Mouse (Mus musculus): ENCODE measurements around the gene Fam114a1. TPM values are rescaled to one million over a fixed set of nuclear protein-coding genes. Genes with fewer than 3 reads are reported as not detected.

Fam114a1 gene
- total RNA-seq, 2 experiments from 2014 or later = 23.9 to 25.0 TPM

GRCm38 (mm10) chr5:65051513-65051912 lies 81.6 kb downstream of the Fam114a1 start:
- no peak for DNase-seq

GRCm38 (mm10) chr5:65057596-65057995 lies 87.7 kb downstream of the Fam114a1 start:
- no peak for DNase-seq

GRCm38 (mm10) chr5:65059806-65060205 lies 89.9 kb downstream of the Fam114a1 start:
- no peak for DNase-seq

- no peak for DNase-seq
Measured at GRCm38 (mm10) chr5:65062236-65062635, 92.4 kb downstream of the Fam114a1 start.

GRCm38 (mm10) chr5:65063266-65063665 lies 93.4 kb downstream of the Fam114a1 start:
- no peak for DNase-seq

- no peak for DNase-seq
Measured at GRCm38 (mm10) chr5:65068166-65068565, 98.3 kb downstream of the Fam114a1 start.

- no peak for DNase-seq
Measured at GRCm38 (mm10) chr5:65069872-65070271, 100.0 kb downstream of the Fam114a1 start.

- DNase-seq = no peak
Measured at GRCm38 (mm10) chr5:65071689-65072118, 101.8 kb downstream of the Fam114a1 start.

GRCm38 (mm10) chr5:65073247-65073646 lies 103.4 kb downstream of the Fam114a1 start:
- no peak for DNase-seq

GRCm38 (mm10) chr5:65074693-65075092 lies 104.8 kb downstream of the Fam114a1 start:
- peak; percentile 29 to 34 for DNase-seq

GRCm38 (mm10) chr5:65076087-65076486 lies 106.2 kb downstream of the Fam114a1 start:
- DNase-seq = no peak

GRCm38 (mm10) chr5:65076748-65077147 lies 106.9 kb downstream of the Fam114a1 start:
- no peak for DNase-seq

GRCm38 (mm10) chr5:65078081-65078480 lies 108.2 kb downstream of the Fam114a1 start:
- DNase-seq = no peak

- peak in 1 of 2 experiments; percentile 35 for DNase-seq
Measured at GRCm38 (mm10) chr5:65079881-65080280, 110.0 kb downstream of the Fam114a1 start.

- no peak for DNase-seq
Measured at GRCm38 (mm10) chr5:65081836-65082235, 112.0 kb downstream of the Fam114a1 start.

GRCm38 (mm10) chr5:65086522-65086921 lies 116.7 kb downstream of the Fam114a1 start:
- peak; percentile 83 for DNase-seq

GRCm38 (mm10) chr5:65089707-65090106 lies 119.8 kb downstream of the Fam114a1 start:
- no peak for DNase-seq

GRCm38 (mm10) chr5:65091184-65091858 lies 121.5 kb downstream of the Fam114a1 start:
- DNase-seq = no peak

Small RNA genes within 50 kb of the gene (microRNA-seq; reads per million reads assigned to microRNA genes)
- gene Mir574 = 198 reads per million, percentile 59 among the genes with 10 or more reads in this experiment

Other genes starting within 250 kb of the Fam114a1 start
- 10 to 100 TPM; 56.1 to 68.3 TPM for gene Klf3, start 166.7 kb upstream of the Fam114a1 start, total RNA-seq (2021)
- 1 to 10 TPM in 1 of 2 experiments, under 1 TPM in 1; 0.79 to 1.8 TPM for gene Tlr1, start 36.5 kb upstream of the Fam114a1 start, total RNA-seq (2021)
- 1 to 10 TPM; 1.4 to 1.8 TPM for gene Tlr6, start 10.0 kb upstream of the Fam114a1 start, total RNA-seq (2021)
- gene Tmem156, start 122.1 kb downstream of the Fam114a1 start, total RNA-seq (2021) = not detected
- gene Klhl5, start 137.5 kb downstream of the Fam114a1 start, total RNA-seq (2021) = 10 to 100 TPM; 53.1 to 67.7 TPM
- gene Wdr19, start 229.6 kb downstream of the Fam114a1 start, total RNA-seq (2021) = 1 to 10 TPM; 8.5 to 10.0 TPM

Data from adrenal gland, postnatal 36 days (tissue).